Mouse (Mus musculus): ENCODE data around the gene Sirt4.

DNA sequence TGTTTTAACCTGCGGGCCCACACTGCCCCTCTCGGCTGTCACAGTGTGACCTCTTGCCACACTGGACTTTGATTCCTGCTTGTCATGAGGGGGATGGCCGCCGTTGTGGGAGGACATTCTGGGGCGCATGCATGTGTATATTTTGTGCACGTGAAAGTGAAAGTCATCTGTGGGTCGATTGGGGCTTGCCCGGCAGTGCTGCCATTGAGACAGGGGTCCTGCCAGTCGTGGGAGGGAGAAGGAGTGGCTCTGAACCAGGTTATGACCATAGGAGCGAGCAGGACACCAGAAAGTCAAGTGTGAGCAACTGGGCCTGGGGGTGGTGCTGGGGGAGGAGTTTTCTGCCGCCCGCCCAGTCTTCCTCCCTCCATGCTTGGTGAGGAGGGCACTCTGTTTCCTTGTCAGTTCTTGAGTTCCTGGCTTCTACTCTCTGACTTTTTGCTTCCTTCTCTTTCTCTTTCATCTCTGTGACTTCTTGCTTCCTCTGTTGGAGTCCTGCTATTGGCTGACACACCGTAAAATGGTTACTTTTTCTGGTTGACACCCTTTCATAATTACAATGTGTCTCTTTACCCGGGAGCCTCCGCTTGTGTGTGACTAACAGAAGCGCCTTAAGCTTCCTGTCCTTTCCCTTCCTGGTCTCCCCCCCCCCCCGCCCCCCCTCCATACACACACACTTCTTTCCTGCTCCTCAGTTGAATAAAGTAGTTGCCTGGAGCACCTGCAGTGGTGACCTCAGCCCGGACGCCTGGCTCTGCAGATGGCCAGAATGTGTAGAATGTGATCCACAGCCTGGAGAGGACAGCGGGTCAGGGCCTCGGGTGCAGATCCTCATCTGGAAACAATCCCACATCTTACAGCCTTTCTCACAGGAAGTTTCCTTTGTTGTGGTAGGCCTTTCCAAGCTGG lies 37.3 kb upstream of the Sirt4 start:
- TF ChIP-seq CTCF (IDR thresholded peaks at IDR 0.05; ENCODE audit: control insufficient read depth, insufficient read depth, insufficient read length) (no peak), MAX (IDR thresholded peaks at IDR 0.05) (no peak)
